Mouse (Mus musculus): ENCODE results near the gene Zfp879.

Gene Zfp879

DNA sequence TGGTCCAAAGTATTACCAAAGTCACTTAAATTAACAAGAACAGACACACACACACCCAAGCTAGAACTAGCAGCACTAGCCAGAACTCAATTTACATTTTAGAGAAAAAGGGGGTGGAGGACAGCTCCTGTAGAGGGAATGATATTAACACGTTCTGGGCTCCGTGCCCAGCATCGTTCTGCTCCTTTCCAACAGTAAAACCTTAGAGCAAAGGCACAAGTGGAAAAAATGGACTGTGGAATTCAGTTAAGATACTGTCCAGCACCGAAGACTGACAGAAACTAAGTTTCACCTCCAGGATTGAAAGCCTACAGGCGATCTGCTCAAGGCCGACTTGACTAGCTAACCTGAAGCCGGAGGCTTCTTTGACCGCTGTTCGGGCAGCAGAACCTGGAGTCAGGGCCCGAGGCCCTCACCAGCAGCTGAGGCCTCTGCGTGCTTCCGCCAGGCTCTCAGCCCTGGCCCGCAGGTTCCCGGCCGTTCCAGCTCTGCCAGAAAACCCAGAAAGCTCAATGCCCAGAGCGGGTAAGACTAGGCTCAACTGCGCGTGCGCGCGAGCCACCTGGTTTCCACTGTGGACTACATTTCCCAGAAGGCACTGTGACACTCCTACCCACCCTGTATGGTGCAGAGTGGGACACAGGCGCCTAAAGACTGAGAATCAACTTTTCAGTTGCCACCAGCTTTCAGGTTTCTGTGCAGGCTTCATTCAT is at the start of gene Zfp879:
Gene Zfp879 (minus strand): TSS at position 530 of the 713 bp plus-strand sequence.
- DNase-seq = peak; percentile 89 to 90

DNA sequence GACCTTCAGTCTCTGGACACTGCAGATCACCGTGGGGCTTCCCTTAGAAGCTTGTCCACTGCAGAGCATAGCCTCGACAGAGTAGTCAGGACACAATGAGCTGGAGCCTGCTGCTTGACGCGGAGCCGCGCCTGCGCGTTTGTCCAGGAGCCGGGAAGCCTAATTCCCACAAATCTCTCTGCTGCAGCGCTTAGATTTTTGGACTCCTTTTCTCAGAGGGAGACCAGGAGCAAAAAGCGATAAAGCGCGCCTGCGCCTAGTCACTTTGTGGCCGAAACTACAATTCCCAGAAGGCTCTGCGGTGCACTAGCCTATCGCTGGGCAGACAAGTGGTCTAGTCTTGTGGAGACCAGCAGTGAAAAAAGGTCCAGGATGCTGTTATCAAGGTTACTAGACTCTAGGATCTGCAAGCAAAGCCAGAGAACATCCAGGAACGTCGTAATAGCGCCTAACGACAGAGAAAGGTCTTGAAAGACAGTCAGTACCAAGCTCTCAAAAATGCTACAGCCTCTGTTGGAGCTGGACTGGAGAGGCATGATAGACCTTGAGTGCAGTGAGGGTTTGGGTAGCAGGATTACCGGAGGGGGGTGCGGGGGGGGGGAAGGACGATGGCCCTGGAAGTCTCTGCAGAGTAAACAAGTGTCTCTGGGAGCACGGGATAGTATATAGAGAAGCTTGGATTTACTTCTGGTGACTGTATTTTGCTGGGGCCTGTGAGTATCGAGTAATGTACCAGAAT is 46.2 kb upstream of the Zfp879 start, which contains the start of gene Zfp454:
Gene Zfp454 (minus strand): TSS at position 262 of the 739 bp plus-strand sequence.
- DNase-seq = peak; percentile 87 to 92

DNA sequence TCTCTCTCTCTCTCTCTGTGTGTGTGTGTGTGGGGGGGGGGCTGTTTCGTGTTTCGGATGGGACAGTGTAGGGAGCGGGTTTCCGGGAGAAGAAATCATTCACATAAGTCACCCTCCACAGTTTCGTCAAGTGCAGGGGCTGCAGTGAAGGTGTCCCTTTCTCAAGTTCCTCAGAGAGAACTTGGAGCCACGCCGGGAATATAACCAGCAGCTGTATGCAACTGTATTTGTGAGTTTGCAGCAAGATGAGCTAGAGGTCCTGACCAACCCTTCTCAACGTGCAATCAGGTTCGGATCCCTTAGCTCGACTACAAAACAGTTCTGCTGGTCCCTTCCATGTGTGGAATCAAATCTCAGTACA is 45.6 kb upstream of the Zfp879 start:
- DNase-seq = peak in 1 of 2 experiments; percentile 9

DNA sequence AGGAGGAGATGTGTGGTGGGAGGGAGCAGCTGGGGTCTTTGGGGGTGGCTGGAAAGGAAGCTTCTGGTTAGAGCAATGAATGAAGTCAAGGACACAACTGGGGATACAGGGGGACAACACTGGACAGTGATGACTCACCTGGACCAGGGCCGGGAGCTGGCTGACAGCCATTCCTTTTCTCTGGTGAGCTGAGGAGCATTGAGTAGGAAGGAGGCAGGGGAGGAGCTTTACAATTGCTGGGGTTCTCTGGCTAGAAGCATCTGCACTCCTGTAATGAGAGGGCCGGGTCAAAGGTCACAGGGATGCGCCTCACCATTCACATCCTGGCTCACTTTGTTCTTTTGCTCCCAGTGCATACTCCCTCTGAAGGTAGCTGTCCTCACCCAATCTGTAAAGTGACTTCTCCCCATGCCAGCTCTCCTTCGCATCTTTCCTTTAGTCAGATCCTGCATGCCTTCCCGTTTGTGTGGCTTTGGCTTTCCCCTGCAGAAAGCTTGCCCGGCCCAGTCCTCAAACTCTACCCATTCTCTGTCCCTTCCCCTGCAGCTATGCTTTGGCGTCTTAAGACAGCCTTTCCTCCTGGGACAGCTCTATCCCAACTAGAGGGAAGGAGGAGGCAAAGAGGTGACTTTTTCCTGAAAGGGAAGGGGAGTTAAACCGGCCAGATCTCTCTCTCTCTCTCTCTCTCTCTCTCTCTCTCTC is 45.0 kb upstream of the Zfp879 start:
- no peak for DNase-seq

DNA sequence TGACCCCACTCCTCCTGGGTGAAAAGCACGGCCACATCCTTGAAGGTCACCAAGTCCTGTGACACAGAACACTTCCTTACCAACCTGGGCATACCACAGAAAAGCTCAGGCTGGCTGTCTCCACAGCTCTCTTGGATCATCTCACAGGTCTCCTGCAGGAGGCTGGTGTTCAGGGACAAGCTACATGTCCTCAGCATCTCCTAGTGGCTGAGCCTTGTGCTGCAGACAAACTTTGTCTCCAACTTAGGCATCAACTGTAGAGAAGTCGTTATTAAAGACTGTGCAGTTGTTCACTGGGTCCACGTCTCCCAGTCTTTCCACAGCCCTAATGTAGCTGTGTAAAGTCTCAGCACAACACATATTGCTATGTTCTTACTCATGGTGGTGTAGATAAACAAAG is 42.4 kb upstream of the Zfp879 start:
- no peak for DNase-seq

DNA sequence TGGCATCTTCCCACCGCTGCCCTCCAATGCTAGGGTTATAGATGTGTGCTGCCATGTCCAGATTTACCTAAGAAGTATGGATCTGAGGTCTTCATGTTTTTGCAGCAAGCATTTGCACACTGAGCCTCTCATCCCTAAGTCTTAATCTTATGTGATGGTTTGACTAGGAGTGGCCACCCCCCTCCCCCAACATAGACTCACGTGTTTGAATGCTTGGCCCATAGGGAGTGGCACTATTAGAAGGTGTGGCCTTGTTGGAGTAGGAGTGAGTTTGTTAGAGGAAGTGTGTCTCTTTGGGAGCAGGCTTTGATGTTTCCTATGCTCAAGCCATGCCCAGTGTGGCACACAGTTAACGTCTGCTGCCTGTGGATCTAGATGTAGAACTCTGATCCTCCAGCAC is 37.3 kb upstream of the Zfp879 start:
- no peak for DNase-seq

DNA sequence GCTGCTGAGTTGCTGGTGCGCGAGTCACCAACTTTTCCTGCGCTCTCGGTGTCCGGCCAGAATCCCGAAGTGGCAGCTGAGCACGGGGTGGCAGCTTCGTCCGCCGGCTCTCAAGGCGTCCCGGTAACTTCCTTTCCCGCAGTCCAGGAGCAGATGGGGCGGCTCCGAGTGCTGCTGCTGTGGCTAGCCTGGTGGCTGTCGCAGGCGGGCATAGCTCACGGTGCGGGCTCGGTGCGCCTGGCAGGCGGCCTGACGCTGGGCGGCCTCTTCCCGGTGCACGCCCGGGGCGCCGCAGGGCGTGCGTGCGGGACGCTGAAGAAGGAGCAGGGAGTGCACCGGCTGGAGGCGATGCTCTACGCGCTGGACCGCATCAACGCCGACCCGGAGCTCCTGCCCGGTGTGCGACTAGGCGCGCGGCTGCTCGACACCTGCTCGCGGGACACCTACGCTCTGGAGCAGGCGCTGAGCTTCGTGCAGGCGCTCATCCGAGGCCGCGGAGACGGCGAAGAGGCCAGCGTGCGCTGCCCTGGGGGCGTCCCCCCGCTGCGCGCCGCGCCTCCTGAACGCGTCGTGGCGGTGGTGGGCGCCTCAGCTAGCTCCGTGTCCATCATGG is 9.7 kb upstream of the Zfp879 start:
- DNase-seq = no peak

DNA sequence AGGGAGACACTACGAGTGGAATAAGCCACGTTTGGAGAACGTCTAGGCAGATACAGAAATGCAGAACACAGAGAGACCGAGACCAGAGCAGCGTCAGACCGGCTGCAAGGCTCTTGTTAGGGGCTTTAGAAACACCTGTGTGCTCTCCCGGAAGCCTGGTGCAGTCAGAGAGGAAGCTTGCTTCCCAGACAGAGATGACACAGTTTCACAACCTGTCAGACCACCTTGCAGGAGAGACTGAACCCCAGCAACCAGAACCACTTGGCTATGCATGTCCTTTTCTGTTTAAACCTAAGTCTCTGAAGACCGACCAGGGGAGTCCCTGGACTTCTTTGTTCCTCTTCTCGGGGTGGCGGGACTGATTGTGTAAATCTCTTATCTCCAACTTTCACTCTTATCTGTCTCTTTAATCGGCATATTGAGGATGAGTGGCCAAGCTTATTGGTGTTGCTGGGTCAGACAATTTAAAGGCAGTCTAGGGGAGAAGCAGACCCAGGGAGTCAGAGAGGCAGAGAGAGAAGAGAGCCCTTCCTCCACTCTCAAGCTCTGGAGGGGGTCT is 8.9 kb upstream of the Zfp879 start, which contains the start of gene Grm6:
Gene Grm6 (plus strand): TSS at position 509 of the 559 bp plus-strand sequence.
- DNase-seq = no peak

DNA sequence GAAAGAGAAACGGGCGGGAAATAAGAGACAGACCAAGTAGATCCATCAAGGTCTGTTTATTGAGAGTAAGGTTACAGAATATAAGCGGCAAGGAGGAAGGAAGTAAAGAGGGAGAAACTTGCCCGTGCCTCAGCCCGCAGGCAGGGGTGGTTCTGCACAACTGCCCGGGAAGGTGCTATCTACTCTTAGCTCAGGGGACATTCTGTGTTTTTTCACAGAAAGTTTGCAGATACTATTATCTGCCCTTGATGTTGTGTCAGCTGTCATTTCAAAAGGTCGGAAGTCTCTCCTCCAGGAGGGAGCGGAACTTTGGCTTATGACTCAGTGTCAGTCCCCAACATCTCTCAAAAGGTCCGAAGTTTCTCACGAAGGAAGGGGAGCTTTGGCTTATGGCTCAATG is 8.0 kb upstream of the Zfp879 start:
- no peak for DNase-seq

DNA sequence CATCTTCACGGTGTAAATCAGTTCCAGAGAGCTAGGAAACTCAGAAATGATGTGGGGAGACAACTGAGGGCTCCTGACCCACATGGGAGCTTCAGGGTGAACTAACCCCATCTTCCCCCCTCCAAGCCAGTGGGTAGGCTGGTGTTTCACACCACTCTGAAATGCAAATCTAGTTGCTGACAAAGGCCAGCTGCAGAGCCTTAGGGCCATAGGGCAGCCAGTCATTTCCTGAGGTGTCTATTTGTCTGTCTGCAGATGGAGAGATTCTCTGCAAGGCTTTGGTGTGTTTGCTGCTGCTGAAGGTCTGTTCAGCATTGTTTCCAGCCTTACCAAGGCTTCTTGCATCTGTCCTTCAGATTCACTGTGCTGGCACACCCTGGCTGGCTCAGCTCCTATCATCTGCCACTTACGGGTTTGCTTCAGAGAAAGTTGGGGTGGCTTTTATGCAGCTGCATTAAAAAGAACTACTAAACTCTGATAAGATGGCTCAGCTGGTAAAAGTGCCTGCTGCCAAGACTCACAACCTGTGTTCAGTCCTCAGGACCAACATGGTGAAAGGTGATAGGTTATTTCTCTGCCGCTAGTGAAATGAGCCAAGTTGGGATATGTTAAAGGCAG is 7.3 kb upstream of the Zfp879 start:
- no peak for DNase-seq

DNA sequence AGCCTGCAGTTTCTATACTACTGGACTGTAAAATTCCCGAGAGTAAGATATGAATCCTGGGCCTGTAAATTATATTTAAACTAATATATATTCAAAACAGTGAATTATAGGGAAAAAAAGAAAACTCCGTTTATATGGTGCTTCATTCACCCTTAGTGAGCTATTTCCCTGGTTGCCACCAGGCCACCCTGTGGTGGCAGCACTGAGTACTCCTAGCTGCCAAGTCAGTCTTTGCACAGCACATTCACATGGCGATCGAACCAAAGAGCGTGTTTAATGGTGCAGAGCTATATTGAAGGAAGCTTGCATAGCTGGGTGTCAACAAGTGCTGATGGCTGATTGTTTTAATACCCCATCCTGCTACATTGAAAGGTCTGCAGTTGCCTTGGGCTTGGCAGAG is 5.7 kb upstream of the Zfp879 start:
- DNase-seq = no peak

DNA sequence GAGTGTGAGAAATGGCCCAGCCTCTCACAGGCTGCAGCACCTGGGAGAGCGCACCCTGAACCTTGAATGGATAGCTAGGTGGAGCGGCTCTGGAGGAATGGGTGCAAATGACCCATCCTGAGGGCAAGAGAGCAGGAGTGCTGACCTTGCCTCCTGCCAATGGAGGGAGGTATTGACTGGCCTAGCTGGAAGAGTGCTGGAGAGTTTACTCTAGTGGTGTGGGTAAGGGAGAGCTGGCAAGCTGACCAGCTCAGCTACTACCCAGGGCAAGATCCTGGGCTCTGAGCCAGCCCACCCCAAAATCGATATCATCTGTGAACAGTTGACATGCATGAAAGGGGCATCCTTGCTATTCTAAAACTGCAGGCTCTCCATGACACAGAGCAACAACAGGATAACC is 4.6 kb upstream of the Zfp879 start:
- no peak for DNase-seq

DNA sequence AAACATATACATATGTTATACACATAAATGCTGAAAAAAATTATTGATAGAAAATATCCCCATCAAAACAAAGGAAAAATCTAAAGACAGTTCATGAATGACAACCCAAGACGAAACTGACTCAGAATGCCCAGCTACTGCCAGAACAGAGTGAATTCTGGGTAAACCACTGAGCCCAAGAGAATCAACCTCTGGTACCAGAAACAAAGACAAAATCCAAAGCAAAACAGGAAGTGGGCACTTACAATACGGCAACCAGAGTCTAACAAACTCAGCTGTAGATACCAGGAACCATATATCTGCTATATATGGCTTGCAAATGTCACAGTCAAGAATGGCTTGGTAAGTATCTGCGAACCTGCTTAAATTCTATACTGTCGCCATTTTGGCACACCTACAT is 5.6 kb downstream of the Zfp879 start:
- no peak for DNase-seq

DNA sequence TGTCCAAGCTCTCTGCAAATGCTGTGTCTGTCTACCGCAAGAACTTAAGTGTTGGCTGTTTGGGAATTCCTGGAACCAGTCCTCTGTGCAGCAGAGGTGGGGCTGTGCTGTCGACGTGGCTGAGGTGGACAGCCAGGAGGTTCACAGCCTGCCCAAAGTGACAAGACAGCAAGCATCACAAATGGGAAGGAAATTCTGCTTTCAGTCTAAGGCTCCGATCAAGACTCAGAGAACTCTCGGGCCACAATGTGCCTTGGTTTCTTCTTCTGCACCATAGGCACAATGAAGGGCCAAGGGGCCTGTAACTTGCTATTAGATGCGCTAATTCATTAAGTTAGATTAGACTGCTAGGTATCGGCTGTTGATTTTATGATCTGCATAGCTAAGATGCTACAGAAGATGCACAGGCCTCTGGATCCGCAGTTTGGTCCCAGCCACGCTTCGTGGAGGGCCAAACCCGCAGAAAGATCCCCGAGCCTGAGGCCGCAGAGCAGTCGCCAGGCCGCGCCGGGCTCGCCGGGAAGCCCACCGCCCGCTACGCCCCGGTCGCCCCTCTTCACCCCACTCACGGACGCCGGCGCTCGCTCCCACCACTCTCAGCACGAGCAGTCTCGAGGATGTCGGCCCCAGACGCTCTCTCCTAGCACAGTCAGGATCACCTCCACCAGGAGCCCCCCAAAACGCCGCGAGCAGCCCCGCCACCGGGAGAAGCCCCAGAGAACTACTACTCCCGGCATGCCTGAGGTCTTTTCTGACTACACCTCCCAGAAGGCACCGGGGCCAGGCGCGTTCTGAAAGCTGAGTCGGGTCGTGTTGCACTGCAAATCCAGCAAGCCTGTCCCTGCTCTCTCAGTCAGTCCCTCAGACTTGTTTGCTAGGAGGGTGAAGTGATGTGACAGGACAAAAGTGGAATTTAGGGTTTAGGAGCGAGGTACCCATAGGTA is 14.1 kb downstream of the Zfp879 start, which contains the start of gene Zfp354c:
Gene Zfp354c (minus strand): TSS at position 715 of the 944 bp plus-strand sequence.
- peak; percentile 86 to 87 for DNase-seq

DNA sequence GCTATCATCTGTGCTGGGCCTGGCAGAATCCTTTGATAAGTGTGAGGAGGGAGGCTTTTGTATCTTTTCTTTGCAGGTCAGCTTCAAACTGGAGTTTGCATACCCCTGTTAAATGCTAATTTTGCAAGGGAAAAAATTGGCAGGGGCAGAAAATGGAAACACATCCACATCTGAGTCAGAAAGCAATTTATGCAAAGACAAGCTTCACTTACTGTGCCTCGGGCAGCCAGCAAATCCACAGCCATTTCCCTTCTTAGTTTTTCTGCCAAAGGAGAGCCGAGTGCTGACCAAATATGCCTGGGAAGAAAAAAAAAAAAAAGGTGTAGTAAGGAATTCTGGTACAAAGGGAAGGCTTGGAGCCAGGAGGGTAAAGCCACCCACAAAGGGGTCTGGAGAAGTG is 15.1 kb downstream of the Zfp879 start:
- no peak for DNase-seq

DNA sequence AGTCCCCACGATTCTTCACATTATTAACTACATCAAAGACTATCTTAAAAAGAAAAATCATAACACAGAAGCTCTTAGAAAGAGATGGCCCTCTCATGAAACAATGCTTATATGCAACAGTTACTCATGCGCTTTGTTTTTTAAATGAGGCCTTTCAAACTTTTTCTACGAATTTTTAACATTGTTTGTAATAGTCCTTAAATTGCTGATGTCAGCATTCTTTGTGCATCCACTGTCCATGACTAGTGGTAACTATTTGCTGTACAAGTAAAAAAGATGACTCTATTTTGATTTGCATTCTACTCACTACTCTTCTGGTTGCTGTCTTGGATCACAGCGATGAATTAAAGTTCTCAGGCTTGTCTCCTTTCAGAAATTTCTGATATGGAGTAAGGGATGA is 27.1 kb downstream of the Zfp879 start:
- no peak for DNase-seq

DNA sequence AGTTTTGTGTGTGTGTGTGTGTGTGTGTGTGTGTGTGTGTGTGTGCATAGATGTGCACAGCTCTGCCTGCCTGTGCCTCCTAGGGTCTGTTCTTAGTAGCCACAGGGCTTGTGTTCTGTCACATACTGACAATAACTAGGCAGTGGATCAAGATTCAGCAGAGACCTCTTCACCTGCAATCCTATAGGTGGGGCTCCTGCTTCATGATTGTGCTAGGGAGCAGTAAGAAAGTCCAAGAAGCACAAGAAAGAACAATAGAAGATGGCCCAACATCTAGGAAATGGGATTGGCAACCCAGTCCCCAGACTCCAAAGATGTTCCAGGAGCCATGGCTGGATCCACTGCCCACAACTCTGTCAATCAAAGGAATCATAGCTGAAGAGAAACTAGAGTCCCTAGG is 42.5 kb downstream of the Zfp879 start:
- DNase-seq = no peak

DNA sequence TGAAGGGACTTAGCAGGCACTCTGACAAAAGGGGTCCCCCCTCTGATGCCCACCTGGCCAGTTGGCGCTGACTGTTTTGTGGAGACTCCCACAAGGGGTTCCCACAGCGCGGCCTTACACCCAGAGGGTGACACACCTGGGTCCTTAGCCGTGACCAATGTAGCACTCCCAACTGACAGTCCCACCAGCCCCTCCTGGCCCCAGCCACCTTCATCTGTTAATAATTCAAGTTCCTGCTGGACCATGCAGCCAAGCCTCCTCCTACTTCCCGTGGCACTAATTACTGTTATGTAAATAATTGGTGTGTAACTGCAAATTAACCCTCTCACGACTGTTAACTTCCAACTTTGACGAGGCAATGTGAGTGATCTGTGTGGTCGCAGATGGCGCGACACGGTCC is 43.7 kb downstream of the Zfp879 start:
- DNase-seq = no peak

Measured in lung, postnatal 4 days (tissue).